Mouse (Mus musculus) embryonic facial prominence, embryonic 13.5 days (tissue): ENCODE data around the gene Gpbar1. TPM values are rescaled to one million over a fixed set of nuclear protein-coding genes. Genes with fewer than 3 reads are reported as not detected.
A peak's percentile ranks its signal among the peaks of the same experiment; 100 is the strongest.

Experiments
- ATAC-seq: fragments of 200-750 bp; cut with Nextera tagmentation; 2 replicates; pipeline ENCODE4 v1.8.0; 2017; ENCODE audit warnings: low read depth; ENCODE audit not compliant: insufficient number of reproducible peaks, insufficient read depth, low FRiP score, low TSS enrichment
- H3K27ac ChIP-seq: fragments of 300-500 bp; sonication (generic); 2 replicates; pipeline ENCODE4 v1.5.1; 2015; ENCODE audit warnings: moderate library complexity, mild to moderate bottlenecking, inconsistent platforms
- H3K27me3 ChIP-seq: fragments of 300-500 bp; sonication (generic); 2 replicates; pipeline ENCODE4 v1.6.1; 2015; ENCODE audit warnings: mild to moderate bottlenecking, inconsistent platforms
- H3K36me3 ChIP-seq: fragments of 300-500 bp; sonication (generic); 2 replicates; pipeline ENCODE4 v1.6.1; 2015; ENCODE audit warnings: mild to moderate bottlenecking, inconsistent platforms
- H3K4me1 ChIP-seq: fragments of 300-500 bp; sonication (generic); 2 replicates; pipeline ENCODE4 v1.6.1; 2015; ENCODE audit warnings: inconsistent platforms
- H3K4me2 ChIP-seq: fragments of 300-500 bp; sonication (generic); 2 replicates; pipeline ENCODE4 v1.6.1; 2015; ENCODE audit warnings: moderate library complexity, mild to moderate bottlenecking, inconsistent platforms
- H3K4me3 ChIP-seq: fragments of 300-500 bp; sonication (generic); 2 replicates; pipeline ENCODE4 v1.5.1; 2015; ENCODE audit warnings: mild to moderate bottlenecking, inconsistent platforms
- H3K9ac ChIP-seq: fragments of 300-500 bp; sonication (generic); 2 replicates; pipeline ENCODE4 v1.6.1; 2015; ENCODE audit warnings: mild to moderate bottlenecking, inconsistent platforms
- H3K9me3 ChIP-seq: fragments of 300-500 bp; sonication (generic); 2 replicates; pipeline ENCODE4 v1.6.1; 2016; ENCODE audit warnings: inconsistent platforms
- WGBS: fragments of 180-500 bp; shearing (Covaris S2); methylation state at CpG from one replicate; pipeline ENCODE4 v1.1.7; 2015; ENCODE audit warnings: mixed read lengths; 5-methylcytosine and 5-hydroxymethylcytosine counted together
- polyA plus RNA-seq: library from polyadenylated mRNA; unstranded; fragments of >200 nt; fragmentation: Nextera tagmentation; extraction: Ambion mirVana; gene quantifications from 2 replicates; pipeline ENCODE4 v1.2.1, GENCODE M21; 2015

Gene Gpbar1
- polyA plus RNA-seq = 0.20 and 0.33 TPM in 2 replicates

DNA sequence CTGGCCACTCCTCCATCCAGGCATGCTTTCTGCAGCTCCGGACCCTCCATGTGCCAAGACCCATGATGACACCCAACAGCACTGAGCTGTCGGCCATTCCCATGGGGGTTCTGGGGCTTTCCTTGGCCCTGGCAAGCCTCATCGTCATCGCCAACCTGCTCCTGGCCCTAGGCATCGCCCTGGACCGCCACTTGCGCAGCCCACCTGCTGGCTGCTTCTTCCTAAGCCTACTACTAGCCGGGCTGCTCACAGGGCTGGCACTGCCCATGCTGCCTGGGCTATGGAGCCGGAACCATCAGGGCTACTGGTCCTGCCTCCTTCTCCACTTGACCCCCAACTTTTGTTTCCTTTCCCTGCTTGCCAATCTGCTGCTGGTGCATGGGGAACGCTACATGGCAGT is at the start of gene Gpbar1:
Gpbar1 (plus strand) TSS at position 13 of the 400 bp plus-strand sequence.
- Histone ChIP-seq H3K4me3 (no peak within 1 kb of the TSS), H3K9me3 (no peaks in the 10 kb centered on the region), H3K4me1 (peaks cover 26% of the 10 kb centered on the region), H3K27ac (no peak within 1 kb of the TSS), H3K9ac (0 out of 2 replicates have a peak within 1 kb of the TSS, but pooled peaks have one; percentile 16), H3K36me3 (peaks cover 49% of the 10 kb centered on the region), H3K27me3 (no peaks in the 10 kb centered on the region), H3K4me2 (no peak within 1 kb of the TSS)
- no peak for ATAC-seq
- WGBS = 92% methylated on average over 10 of the region's 10 CpGs

DNA sequence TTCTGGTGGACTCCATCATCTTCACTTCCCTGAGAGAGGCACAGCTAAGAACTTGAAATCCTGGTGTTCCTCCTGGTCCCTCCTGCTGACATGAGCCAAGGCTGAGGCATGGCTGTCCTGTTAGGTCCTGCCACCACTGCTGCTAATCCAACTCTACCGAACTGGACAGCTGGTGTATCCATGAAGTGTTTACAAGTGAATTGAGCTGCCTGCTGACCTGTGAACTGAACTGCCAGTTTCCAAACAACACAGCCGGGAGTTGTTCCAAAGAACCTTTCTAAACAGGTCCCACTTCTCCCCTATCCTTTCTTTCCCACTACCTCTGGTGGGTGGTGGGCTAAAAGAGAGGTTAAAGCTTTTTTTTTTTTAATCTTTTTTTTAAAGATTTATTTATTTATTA is 48.4 kb upstream of the Gpbar1 start:
- H3K27me3 ChIP-seq = no peaks in the 10 kb centered on the region
- no peaks in the 10 kb centered on the region for H3K9me3 ChIP-seq
- no peak for ATAC-seq
- 84% methylated on average over 2 of the region's 2 CpGs for WGBS
- no peak overlapping the region for H3K27ac ChIP-seq
- no peak overlapping the region for H3K9ac ChIP-seq
- no peak overlapping the region for H3K4me2 ChIP-seq
- no peaks in the 10 kb centered on the region for H3K36me3 ChIP-seq
- H3K4me1 ChIP-seq = no peaks in the 10 kb centered on the region
- H3K4me3 ChIP-seq = no peak overlapping the region

DNA sequence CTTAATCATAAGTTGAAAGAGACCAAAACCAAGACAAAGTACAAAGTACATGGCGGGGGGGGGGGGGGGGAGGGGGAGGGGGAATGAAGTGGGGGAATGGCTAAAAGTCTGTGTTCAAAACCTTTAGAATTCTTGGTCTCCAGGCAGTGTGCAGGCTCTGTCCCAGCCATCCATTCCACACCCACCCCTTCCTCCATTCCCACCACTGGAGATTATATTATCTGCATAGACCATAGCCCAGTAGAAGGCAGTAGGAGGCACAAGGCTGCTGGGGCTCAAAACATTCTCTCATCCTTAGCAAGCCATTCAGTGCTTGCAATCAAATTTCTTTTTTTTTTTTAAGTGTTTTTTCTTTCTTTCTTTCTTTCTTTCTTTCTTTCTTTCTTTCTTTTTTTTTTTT is 47.4 kb upstream of the Gpbar1 start:
- H3K27ac ChIP-seq = no peak overlapping the region
- H3K4me3 ChIP-seq = no peak overlapping the region
- H3K27me3 ChIP-seq = no peaks in the 10 kb centered on the region
- no peak for ATAC-seq
- no peaks in the 10 kb centered on the region for H3K9me3 ChIP-seq
- H3K4me1 ChIP-seq = no peaks in the 10 kb centered on the region
- no peak overlapping the region for H3K9ac ChIP-seq
- H3K4me2 ChIP-seq = no peak overlapping the region
- H3K36me3 ChIP-seq = no peaks in the 10 kb centered on the region
- WGBS = no CpG with 5 or more reads among the region's 1 CpGs

DNA sequence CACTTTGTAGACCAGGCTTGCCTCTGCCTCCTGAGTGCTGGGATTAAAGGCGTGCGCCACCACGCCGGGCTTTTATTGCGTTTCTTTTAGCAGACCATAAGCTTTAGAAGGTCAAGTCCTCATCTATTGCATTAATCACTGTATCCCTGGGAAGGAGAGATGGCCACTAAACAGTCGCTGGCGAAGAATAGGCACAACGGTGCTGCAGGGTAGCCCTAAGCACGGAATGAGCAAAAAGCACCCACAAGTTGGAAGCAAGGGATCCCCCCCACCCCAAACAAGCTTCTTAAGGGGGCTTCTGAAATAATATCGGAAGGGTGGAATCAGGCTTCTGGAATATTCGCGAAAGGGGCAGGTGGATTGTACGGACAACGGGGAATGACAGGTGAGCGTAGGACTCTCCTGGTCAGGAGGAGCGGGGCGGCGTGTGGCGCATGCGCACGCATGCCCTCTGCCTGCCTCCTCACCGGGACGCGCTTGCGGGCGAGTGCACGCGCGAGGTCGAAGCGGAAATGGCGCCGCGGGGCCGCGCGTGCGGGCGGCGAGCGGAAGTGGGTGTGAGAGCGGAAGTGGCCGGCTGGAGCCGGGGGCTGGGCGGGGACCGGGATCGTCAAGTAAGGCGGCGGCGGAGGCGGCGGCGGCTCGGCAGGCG is 42.3 kb upstream of the Gpbar1 start, which contains the start of gene Arpc2:
Arpc2 (plus strand) TSS at position 147 of the 652 bp plus-strand sequence.
- Histone ChIP-seq H3K9me3 (no peaks in the 10 kb centered on the region), H3K4me2 (peak within 1 kb of the TSS; percentile 86), H3K9ac (peak within 1 kb of the TSS; percentile 96), H3K27ac (peak within 1 kb of the TSS; percentile 88), H3K4me1 (peaks cover 35% of the 10 kb centered on the region), H3K36me3 (no peaks in the 10 kb centered on the region), H3K27me3 (no peaks in the 10 kb centered on the region), H3K4me3 (peak within 1 kb of the TSS; percentile 98)
- WGBS = 2% methylated on average over 55 of the region's 55 CpGs
- ATAC-seq = peak; percentile 85

DNA sequence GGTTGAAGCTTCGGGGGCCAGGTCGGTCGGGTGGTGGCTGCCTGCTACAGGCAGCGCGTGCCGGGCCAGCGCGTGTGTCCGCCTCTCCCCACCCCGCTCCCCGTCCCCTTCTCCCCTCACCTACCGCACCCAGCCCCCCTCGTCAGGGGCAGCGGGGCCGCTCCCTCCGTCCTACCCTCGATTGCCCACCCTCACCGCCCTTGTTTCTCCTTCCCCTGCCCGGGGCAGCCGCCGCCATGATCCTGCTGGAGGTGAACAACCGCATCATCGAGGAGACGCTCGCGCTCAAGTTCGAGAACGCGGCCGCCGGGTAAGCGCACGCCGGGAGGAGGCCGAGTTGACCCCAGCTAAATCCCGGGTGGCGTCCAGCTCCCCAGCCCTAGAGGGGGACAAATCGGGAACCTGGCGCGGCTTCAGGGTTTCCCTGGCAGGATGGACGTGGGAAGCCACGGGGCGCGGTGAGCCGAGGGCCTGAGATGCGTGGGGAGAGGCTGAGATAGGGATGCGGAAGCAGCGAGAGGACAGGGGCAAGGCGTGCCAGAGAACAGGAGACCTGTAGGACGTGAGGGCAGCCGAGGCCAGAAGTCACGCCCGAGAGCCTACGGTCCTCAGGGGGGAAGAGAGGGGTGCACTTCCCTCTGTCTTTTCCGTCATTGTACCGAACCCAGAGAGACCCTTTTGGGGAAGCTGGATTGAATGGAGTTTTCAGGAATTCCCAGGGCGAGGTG is 41.6 kb upstream of the Gpbar1 start:
- Histone ChIP-seq H3K27me3 (no peaks in the 10 kb centered on the region), H3K4me1 (peaks cover 35% of the 10 kb centered on the region), H3K4me3 (peak overlapping the region; percentile 98), H3K9me3 (no peaks in the 10 kb centered on the region), H3K36me3 (no peaks in the 10 kb centered on the region), H3K27ac (peak overlapping the region; percentile 88), H3K4me2 (peak overlapping the region; percentile 86), H3K9ac (peak overlapping the region; percentile 96)
- under 1% methylated on average over 48 of the region's 57 CpGs for WGBS
- ATAC-seq = peak; percentile 69; the same call in 1 of the 2 replicates

DNA sequence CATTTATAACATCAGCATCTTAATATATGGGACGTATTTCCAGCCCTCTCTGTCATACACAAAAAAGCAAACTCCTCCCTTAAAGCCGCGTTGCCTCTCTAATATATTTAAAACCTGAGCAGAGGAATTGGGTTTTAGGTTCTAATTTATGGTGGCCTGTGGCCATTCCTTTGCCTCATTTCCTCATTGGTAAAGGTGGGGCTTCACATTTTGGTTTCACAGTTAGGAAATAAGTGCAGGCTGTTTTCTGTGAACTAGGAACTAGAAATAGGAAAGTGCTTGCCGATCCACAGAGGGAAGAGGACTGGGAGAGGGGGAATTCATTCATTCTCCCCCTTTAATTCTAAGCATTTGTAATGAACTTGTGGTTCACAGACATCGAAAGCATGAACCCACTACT is 40.7 kb upstream of the Gpbar1 start:
- no peak for ATAC-seq
- Histone ChIP-seq H3K4me2 (peak overlapping the region; percentile 86), H3K4me1 (peaks cover 35% of the 10 kb centered on the region), H3K4me3 (peak overlapping the region; percentile 98), H3K27me3 (no peaks in the 10 kb centered on the region), H3K9me3 (no peaks in the 10 kb centered on the region), H3K27ac (peak overlapping the region; percentile 88; the same call in 1 of the 2 replicates), H3K9ac (peak overlapping the region; percentile 96), H3K36me3 (no peaks in the 10 kb centered on the region)
- WGBS = 24% methylated on average over 5 of the region's 5 CpGs

DNA sequence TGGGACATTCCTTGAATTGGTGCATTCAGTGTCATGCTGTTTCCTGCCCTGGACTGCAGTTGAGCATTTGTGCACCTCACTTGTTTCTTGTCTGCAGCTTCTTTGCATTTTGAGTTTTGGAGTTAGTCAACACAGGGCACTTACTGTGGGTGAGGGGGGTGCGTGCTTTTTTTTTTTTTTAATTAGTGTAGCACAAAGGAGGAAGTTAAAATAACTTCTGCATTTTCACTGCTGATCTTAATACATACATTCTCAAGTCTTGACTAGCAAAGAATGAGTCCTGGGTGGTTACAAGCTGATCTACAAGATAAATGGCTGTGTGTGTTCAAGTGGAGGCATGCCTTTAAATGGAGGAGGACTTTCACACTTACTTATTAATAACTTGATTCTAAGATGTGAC is 40.2 kb upstream of the Gpbar1 start:
- H3K4me1 ChIP-seq = peaks cover 35% of the 10 kb centered on the region

DNA sequence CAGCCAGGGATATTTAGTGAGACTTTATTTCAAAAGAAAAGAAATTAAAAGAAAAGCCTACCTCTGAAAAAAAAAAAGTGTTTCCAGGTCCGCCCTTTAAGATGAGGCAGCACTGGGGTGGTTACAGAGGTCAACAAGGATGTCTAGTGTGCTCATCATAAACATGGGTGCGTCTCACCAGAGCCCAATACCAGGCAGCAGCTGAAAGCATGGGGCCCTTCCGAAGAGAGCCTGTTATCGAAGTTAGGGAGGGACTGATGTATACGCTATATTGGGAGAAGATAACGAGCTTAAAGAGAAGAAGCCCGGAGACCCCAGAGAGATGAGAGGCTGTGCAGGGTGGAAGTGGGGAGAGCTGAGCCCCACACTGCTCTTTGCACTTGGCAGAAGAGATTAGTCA is 39.2 kb upstream of the Gpbar1 start:
- H3K4me3 ChIP-seq = no peak overlapping the region
- peak overlapping the region; percentile 86 for H3K4me2 ChIP-seq
- peak overlapping the region; percentile 47 for H3K9ac ChIP-seq
- H3K9me3 ChIP-seq = no peaks in the 10 kb centered on the region
- peak overlapping the region; percentile 68; the same call in 1 of the 2 replicates for H3K27ac ChIP-seq
- H3K27me3 ChIP-seq = no peaks in the 10 kb centered on the region
- ATAC-seq = no peak
- WGBS = 64% methylated on average over 7 of the region's 7 CpGs
- peaks cover 35% of the 10 kb centered on the region for H3K4me1 ChIP-seq
- no peaks in the 10 kb centered on the region for H3K36me3 ChIP-seq

More for the DNA sequence above, 40.2 kb upstream of the Gpbar1 start:
- Histone ChIP-seq H3K27ac (peak overlapping the region; percentile 88; the same call in 1 of the 2 replicates), H3K36me3 (no peaks in the 10 kb centered on the region), H3K4me2 (peak overlapping the region; percentile 86), H3K27me3 (no peaks in the 10 kb centered on the region), H3K4me3 (peak overlapping the region; percentile 98), H3K9ac (peak overlapping the region; percentile 96), H3K9me3 (no peaks in the 10 kb centered on the region)
- no peak for ATAC-seq
- 53% methylated on average over 1 of the region's 1 CpGs for WGBS

DNA sequence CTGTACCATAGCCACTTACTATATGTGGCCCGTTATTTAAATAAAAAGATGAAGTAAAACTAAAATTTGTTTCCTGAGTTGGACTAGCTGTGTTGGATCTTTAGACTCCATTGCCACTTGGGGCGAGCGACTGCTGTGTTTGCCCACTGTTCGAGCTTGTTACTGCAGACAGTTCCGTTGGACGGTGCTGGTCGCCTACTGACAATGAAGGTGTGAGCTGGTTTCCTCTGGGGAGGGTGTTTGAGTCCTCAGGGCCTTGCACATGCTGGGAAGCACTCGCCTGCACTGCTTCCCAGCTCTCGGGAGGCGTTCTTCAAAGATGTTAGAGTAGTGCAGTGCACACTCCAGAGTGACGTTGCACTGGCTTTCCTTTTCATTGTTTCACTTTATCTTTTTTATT is 38.7 kb upstream of the Gpbar1 start:
- Histone ChIP-seq H3K27me3 (no peaks in the 10 kb centered on the region), H3K36me3 (no peaks in the 10 kb centered on the region), H3K27ac (peak overlapping the region; percentile 68; the same call in 1 of the 2 replicates), H3K9me3 (no peaks in the 10 kb centered on the region), H3K4me3 (no peak overlapping the region), H3K4me1 (peaks cover 38% of the 10 kb centered on the region), H3K4me2 (peak overlapping the region; percentile 86), H3K9ac (peak overlapping the region; percentile 47; the same call in 1 of the 2 replicates)
- no peak for ATAC-seq
- 56% methylated on average over 11 of the region's 11 CpGs for WGBS

DNA sequence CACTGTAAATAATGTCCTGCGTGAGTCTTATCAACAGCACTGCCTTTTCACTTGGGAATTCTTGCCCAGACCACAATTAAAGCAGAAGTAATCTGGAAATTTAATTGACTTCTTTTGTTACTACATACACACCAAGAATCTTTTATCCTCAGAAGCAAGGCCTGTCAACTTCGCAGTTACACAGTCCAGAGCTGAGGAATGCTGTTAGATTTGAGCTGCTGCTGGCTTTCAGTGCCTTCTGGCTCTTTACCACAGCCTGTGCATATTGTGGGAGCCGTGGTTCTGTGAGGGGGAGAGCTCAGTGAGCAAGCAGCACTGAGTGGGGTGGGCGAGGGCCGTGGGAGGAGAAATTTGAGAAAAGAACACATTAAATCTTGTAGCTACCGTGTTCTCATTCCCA is 38.0 kb upstream of the Gpbar1 start:
- H3K4me1 ChIP-seq = peaks cover 38% of the 10 kb centered on the region
- 37% methylated on average over 6 of the region's 6 CpGs for WGBS
- no peaks in the 10 kb centered on the region for H3K9me3 ChIP-seq
- ATAC-seq = no peak
- H3K4me2 ChIP-seq = peak overlapping the region; percentile 11; the same call in 1 of the 2 replicates
- no peaks in the 10 kb centered on the region for H3K27me3 ChIP-seq
- H3K36me3 ChIP-seq = no peaks in the 10 kb centered on the region
- H3K27ac ChIP-seq = peak overlapping the region; percentile 68; the same call in 1 of the 2 replicates
- H3K4me3 ChIP-seq = no peak overlapping the region
- 0 out of 2 replicates have a peak overlapping the region, but pooled peaks have one; percentile 17 for H3K9ac ChIP-seq

DNA sequence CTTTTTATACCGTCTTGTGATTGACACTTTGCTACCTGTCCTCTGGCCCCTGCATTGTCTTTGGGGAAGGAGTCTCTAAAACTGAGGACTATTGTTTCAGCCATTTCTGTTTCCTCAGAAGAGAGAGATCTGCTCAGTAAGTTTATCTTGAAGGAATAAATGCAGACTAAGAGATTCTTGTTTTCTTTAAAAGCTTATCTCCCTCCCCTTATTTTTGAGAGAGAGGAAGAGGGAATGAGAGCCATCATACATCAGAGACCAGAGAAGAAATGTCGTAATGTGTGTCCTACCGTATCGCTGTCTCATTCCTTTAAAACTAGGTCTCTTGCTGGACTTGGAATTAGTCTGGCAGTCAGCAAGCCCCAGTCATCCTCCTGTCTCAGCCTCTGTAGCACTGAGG is 37.5 kb upstream of the Gpbar1 start:
- no peak overlapping the region; the same call in 1 of the 2 replicates for H3K27ac ChIP-seq
- WGBS = 78% methylated on average over 4 of the region's 4 CpGs
- H3K9ac ChIP-seq = no peak overlapping the region
- H3K4me3 ChIP-seq = no peak overlapping the region
- no peaks in the 10 kb centered on the region for H3K36me3 ChIP-seq
- H3K4me1 ChIP-seq = peaks cover 38% of the 10 kb centered on the region
- H3K27me3 ChIP-seq = no peaks in the 10 kb centered on the region
- no peaks in the 10 kb centered on the region for H3K9me3 ChIP-seq
- ATAC-seq = no peak
- 0 out of 2 replicates have a peak overlapping the region, but pooled peaks have one; percentile 11 for H3K4me2 ChIP-seq
